Mouse (Mus musculus) midbrain, postnatal 0 days (tissue): ENCODE measurements around the gene Dolk. TPM values are rescaled to one million over a fixed set of nuclear protein-coding genes. Genes with fewer than 3 reads are reported as not detected.

ENCODE experiments used
- ATAC-seq: fragments of 200-750 bp; cut with Nextera tagmentation; 2 replicates; pipeline ENCODE4 v1.8.0; 2017; ENCODE audit warnings: moderate number of reproducible peaks, mild to moderate bottlenecking, moderate TSS enrichment, moderate library complexity; ENCODE audit not compliant: low FRiP score
- DNase-seq: peaks from one replicate; pipeline ENCODE4 v3.0.0-alpha.2; 2015; ENCODE audit warnings: low spot score
- H3K27ac ChIP-seq: fragments of 300-500 bp; sonication (generic); 2 replicates; pipeline ENCODE4 v1.5.1; 2014; ENCODE audit warnings: low read depth, mild to moderate bottlenecking, low read length, mixed read lengths
- H3K27me3 ChIP-seq: fragments of 300-500 bp; sonication (generic); 2 replicates; pipeline ENCODE4 v1.6.1; 2014; ENCODE audit warnings: low read length, control low read depth, mixed read lengths; ENCODE audit not compliant: insufficient read depth
- H3K36me3 ChIP-seq: fragments of 300-500 bp; sonication (generic); 2 replicates; pipeline ENCODE4 v1.6.1; 2014; ENCODE audit warnings: low read length, control low read depth, mixed read lengths; ENCODE audit not compliant: insufficient read depth
- H3K4me1 ChIP-seq: fragments of 300-500 bp; sonication (generic); 2 replicates; pipeline ENCODE4 v1.6.1; 2014; ENCODE audit warnings: mild to moderate bottlenecking, control low read depth, antibody characterized with exemption, low read length, mixed read lengths; ENCODE audit not compliant: insufficient read depth
- H3K4me2 ChIP-seq: fragments of 300-500 bp; sonication (generic); 2 replicates; pipeline ENCODE4 v1.6.1; 2014; ENCODE audit warnings: low read depth, mild to moderate bottlenecking, low read length, mixed read lengths; ENCODE audit not compliant: poor library complexity, severe bottlenecking
- H3K4me3 ChIP-seq: fragments of 300-500 bp; sonication (generic); 2 replicates; pipeline ENCODE4 v1.5.1; 2014; ENCODE audit warnings: low read depth, mild to moderate bottlenecking, low read length, moderate library complexity
- H3K9ac ChIP-seq: fragments of 300-500 bp; sonication (generic); replicated peaks from 2 replicates; pipeline ENCODE4 v1.6.1; 2014; ENCODE audit warnings: mild to moderate bottlenecking, low read length, moderate library complexity, mixed read lengths; ENCODE audit not compliant: poor library complexity, severe bottlenecking
- H3K9me3 ChIP-seq: fragments of 300-500 bp; sonication (generic); 2 replicates; pipeline ENCODE4 v1.6.1; 2016; ENCODE audit warnings: low read length, control low read depth
- CTCF ChIP-seq: IDR thresholded peaks from 2 replicates; pipeline ENCODE4 v1.5.1; 2016; ENCODE audit warnings: antibody characterized with exemption, mild to moderate bottlenecking
- WGBS: fragments of 180-500 bp; shearing (Covaris S2); extraction: QIAGEN DNeasy Blood & Tissue Kit; methylation state at CpG from one replicate; pipeline ENCODE4 v1.1.7; 2014; 5-methylcytosine and 5-hydroxymethylcytosine counted together
- polyA plus RNA-seq: library from polyadenylated mRNA; unstranded; fragments of >200 nt; fragmentation: Nextera tagmentation; extraction: Ambion mirVana; gene quantifications from 2 replicates; pipeline ENCODE4 v1.2.1, GENCODE M21; 2015
- total RNA-seq: library from RNA; depleted of rRNA; stranded (reverse); fragments of >200 nt; gene quantifications from 2 replicates; pipeline ENCODE4 v1.2.3, GENCODE M21; 2014

Gene Dolk
- total and polyA plus RNA-seq, 2 experiments from 2014 or later = 38.7 to 44.7 TPM

DNA sequence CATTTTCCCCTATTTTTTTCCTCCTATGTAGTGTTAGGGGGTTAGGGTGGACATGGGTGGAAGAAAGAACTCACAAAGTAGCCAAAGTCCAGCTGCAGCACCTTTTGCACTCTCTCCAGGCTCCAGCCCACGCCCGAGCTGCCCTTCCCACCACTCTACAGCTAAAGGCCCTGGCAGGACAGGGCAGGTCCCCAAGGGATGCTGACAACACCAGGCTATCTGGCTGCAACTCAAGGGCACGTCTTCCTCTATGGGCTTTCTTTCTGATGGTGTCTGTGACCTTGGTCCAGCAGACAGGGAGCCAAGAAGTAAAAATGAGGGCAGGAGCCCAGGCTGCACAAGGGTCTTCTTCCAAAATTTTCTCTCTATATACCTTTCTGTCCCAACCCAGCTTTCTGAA, 4.5 kb downstream of the Dolk start:
- 76% methylated on average over 3 of the region's 3 CpGs for WGBS

DNA sequence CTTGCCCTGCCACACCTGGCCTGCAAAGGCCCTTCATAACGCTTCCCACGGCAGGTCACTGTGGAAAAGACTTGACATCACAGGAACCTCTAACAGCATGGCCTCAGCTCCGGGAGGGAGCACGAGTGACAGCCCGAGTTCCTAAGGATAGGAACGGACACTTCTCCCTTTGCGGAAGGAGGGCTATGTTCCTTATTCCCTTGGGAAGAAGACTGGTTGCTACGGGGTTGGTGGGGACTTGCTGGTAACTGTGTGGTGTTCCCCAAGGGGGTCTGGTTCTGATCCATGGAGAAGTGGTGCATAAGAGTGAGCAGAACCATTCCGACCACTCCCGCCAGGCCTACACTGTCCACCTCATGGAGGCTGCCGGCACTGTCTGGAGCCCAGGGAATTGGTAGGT, 5.4 kb downstream of the Dolk start, which contains the start of gene Gm28038:
Gene Gm28038, plus strand, starts transcription at position 301 of the 400 bp plus-strand sequence.
- no peak for ATAC-seq
- no peak within 1 kb of the TSS for H3K27ac ChIP-seq
- H3K27me3 ChIP-seq = no peaks in the 10 kb centered on the region
- no peak within 1 kb of the TSS for H3K4me3 ChIP-seq
- H3K9me3 ChIP-seq = no peaks in the 10 kb centered on the region
- no peak within 1 kb of the TSS for H3K9ac ChIP-seq
- 90% methylated on average over 11 of the region's 11 CpGs for WGBS
- H3K4me2 ChIP-seq = no peak within 1 kb of the TSS
- no peak for TF ChIP-seq CTCF
- 0 out of 2 replicates have a peak, but pooled peaks cover 10% of the 10 kb centered on the region for H3K36me3 ChIP-seq
- H3K4me1 ChIP-seq = peaks cover 10% of the 10 kb centered on the region
- no peak for DNase-seq

More for the DNA sequence above, 4.5 kb downstream of the Dolk start:
- 0 out of 2 replicates have a peak, but pooled peaks cover 10% of the 10 kb centered on the region for H3K36me3 ChIP-seq
- no peaks in the 10 kb centered on the region for H3K9me3 ChIP-seq
- no peaks in the 10 kb centered on the region for H3K27me3 ChIP-seq
- no peak overlapping the region for H3K4me3 ChIP-seq
- no peak overlapping the region for H3K4me2 ChIP-seq
- no peak overlapping the region for H3K9ac ChIP-seq
- H3K27ac ChIP-seq = no peak overlapping the region
- DNase-seq = no peak
- TF ChIP-seq CTCF = no peak
- ATAC-seq = no peak
- H3K4me1 ChIP-seq = peaks cover 10% of the 10 kb centered on the region

GRCm38 (mm10) chr2:30270134-30270533, 16.0 kb downstream of the Dolk start:
- no peaks in the 10 kb centered on the region for H3K9me3 ChIP-seq
- TF ChIP-seq CTCF = peak; percentile 98
- peaks cover 3% of the 10 kb centered on the region; the same call in 1 of the 2 replicates for H3K4me1 ChIP-seq
- no peak overlapping the region for H3K4me2 ChIP-seq
- H3K9ac ChIP-seq = no peak overlapping the region
- no peak overlapping the region for H3K27ac ChIP-seq
- peaks cover 8% of the 10 kb centered on the region; the same call in 1 of the 2 replicates for H3K36me3 ChIP-seq
- ATAC-seq (peak; percentile 81), DNase-seq (peak; percentile 87)
- 59% methylated on average over 1 of the region's 1 CpGs for WGBS
- no peaks in the 10 kb centered on the region for H3K27me3 ChIP-seq
- no peak overlapping the region for H3K4me3 ChIP-seq

GRCm38 (mm10) chr2:30269241-30269990, 16.7 kb downstream of the Dolk start:
- Histone ChIP-seq H3K27me3 (no peaks in the 10 kb centered on the region), H3K9ac (no peak overlapping the region), H3K27ac (0 out of 2 replicates have a peak overlapping the region, but pooled peaks have one; percentile 14), H3K9me3 (no peaks in the 10 kb centered on the region), H3K4me1 (peaks cover 3% of the 10 kb centered on the region; the same call in 1 of the 2 replicates), H3K4me3 (no peak overlapping the region), H3K4me2 (no peak overlapping the region), H3K36me3 (peaks cover 16% of the 10 kb centered on the region; the same call in 1 of the 2 replicates)
- no peak for DNase-seq
- ATAC-seq = no peak
- WGBS = 90% methylated on average over 17 of the region's 17 CpGs
- TF ChIP-seq CTCF = no peak

DNA sequence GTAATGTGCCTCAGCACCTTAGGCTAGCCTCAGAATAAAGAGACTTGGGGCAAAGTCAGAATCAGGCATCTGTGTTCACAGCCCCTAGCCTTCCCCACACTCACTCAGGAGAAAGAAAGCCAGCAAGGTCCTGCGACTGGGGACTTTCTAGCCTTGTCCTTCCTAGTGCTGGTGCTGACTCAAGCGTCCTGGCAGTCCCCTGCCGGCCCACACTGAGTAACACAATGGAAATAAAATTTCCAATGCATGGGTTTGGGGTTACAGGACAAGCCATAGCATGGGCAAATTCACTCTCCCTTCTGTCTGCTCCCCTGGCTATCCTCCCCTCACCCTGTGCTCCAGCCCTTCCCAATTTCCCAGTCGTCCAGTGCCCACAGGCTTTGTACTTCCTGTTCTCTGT, 17.8 kb downstream of the Dolk start:
- no peak for DNase-seq
- Histone ChIP-seq H3K4me1 (peaks cover 3% of the 10 kb centered on the region; the same call in 1 of the 2 replicates), H3K4me2 (no peak overlapping the region), H3K4me3 (no peak overlapping the region), H3K36me3 (peaks cover 25% of the 10 kb centered on the region; the same call in 1 of the 2 replicates), H3K9me3 (no peaks in the 10 kb centered on the region), H3K27me3 (no peaks in the 10 kb centered on the region), H3K27ac (no peak overlapping the region), H3K9ac (no peak overlapping the region)
- ATAC-seq = no peak
- no peak for TF ChIP-seq CTCF
- 63% methylated on average over 4 of the region's 4 CpGs for WGBS

DNA sequence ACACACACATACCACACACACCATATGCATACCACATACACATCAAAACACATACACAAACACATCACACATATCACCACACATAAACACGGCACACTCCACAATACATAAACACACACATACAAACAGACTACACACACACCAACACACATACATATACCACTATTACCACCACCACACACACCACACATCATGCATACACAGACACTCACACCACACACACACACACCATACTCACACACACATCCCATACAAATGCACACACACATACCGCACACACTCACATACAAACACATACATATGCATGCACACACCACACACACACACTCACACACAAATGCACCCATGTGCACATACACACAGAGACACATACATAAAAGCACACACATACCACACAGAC, 18.7 kb downstream of the Dolk start:
- Histone ChIP-seq H3K9me3 (no peaks in the 10 kb centered on the region), H3K4me3 (no peak overlapping the region), H3K9ac (no peak overlapping the region), H3K4me2 (no peak overlapping the region), H3K27me3 (no peaks in the 10 kb centered on the region), H3K4me1 (peaks cover 3% of the 10 kb centered on the region; the same call in 1 of the 2 replicates), H3K36me3 (peaks cover 28% of the 10 kb centered on the region; the same call in 1 of the 2 replicates), H3K27ac (no peak overlapping the region)
- 94% methylated on average over 2 of the region's 2 CpGs for WGBS
- ATAC-seq = no peak
- TF ChIP-seq CTCF = no peak
- DNase-seq = no peak
